Mouse (Mus musculus): ENCODE results near the gene Zfp652.
A peak's percentile ranks its signal among the peaks of the same experiment; 100 is the strongest.

Gene Zfp652

DNA sequence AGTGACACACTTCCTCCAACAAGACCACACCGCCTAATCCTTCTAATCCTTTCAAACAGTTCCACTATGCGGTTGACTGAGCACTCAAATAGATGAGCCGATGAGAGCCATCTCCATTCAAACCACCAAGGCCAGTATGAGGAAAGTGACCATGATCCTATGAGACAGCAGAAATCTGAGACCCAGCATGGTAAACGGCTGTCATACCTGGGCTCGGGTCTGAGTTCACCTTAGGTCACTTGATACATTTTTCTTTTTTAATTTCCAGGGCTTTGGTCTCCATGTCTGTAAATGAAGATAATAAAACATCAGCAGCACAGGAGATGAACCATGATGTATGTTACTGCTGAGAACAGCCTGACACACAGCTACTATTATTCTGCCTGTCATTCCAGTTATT lies 95.4 kb downstream of the Zfp652 start:
- no peak for DNase-seq (ENCODE audit: low read depth, low spot score)

DNA sequence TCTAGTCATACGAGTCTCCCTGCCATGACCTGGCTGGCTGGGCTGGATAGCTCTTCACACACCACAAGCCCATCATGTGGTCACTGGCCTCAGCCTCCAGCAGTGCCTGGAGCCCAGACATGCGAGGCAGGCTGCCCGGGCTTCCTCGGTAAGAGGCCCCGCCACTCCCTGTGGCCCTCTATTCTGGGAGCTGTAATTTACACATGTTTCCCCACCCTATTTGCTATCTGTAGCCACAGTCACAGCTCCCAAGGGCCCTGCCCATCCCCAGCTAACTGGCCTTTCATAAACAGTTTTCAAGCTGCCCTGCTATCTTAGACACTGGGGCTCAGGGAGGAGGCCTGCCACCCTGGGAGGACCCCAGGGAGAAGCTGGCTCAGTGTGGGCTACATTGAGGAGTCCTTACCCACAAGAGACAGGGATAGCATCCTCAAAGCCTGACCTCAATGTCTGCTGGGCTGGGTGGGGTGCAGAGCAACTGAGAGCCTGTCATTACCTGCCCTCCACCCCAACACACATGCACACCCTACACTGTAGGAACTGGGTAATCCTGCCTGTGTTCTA lies 96.1 kb downstream of the Zfp652 start:
- no peak for DNase-seq (ENCODE audit: low read depth, low spot score)

DNA sequence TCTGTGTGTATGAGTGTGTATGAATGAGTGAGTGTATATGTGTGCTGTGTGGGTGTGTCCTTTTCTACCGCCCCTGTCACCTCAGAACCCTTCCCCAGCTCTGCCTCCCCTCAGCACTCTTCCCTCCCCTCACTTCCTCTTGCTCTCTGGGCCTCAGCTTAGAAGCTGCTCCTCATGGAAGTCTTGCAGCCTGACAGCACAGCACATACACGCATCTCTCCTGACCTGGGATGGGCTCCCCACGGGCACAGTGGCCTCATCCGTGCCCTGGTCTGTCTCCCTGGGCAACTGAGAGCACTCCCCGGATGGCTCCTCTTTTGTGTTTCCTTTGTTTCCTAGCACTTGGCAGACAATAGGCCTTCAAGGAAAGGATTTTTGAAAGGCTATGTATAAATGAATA lies 97.1 kb downstream of the Zfp652 start:
- no peak for DNase-seq (ENCODE audit: low read depth, low spot score)

DNA sequence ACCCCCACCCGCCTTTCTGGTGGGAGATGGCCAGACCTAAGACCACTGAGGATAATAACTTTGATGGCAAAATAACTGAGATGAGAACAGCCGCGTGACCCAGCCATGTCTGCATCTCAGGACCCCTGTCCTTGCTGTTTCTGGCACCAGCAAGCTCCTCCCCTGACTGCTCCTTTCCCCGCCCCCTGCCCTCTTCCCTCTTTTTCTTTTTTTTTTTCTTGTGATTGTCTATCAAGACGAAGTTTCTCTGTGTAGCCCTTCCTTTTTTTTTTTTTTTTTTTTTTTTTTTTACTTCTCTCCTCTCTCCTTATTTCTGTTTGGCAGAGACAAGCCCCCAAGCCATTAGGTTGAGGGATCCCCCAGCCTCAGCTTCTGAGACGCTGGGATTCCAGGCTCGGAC lies 98.4 kb downstream of the Zfp652 start:
- DNase-seq (ENCODE audit: low read depth, low spot score) = no peak

DNA sequence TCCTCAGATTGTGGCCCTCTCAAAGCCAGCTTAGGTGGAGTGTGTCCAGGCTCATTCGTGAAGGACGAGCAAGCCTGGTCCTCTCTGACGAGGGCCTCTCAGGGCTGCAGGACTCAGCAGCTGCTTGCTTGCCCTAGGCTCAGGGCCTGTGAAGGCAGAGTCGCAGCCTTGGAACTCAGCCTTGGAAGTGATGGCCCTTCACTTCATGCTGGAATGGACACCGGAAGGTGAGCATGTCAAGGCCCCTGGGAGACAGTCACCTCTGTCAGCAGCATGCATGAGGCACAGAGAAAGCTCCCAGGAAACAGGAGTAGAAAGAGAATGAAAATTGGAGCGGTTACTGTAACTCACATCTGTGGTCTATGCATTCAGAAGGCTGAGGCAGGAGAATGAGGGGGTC lies 99.3 kb downstream of the Zfp652 start:
- no peak for DNase-seq (ENCODE audit: low read depth, low spot score)

DNA sequence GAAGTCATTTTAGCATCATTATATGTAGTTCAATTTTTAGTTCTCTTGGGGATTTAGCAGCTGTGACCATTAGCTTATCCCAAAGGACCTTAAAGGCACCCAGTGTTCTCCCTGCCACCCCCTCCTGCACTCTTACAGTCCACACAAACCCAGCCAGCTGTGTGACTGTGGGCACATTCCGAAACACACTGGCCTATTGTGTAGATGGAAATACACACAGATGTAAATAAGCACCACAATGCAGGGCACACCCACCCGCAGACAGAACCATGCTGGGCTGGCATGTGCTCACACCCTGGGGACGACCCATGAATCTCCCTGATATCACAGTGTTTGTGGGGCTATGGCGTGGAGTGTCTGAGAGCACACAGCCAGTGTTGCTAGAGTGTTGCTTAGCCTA lies 99.8 kb downstream of the Zfp652 start:
- DNase-seq (ENCODE audit: low read depth, low spot score) = no peak

DNA sequence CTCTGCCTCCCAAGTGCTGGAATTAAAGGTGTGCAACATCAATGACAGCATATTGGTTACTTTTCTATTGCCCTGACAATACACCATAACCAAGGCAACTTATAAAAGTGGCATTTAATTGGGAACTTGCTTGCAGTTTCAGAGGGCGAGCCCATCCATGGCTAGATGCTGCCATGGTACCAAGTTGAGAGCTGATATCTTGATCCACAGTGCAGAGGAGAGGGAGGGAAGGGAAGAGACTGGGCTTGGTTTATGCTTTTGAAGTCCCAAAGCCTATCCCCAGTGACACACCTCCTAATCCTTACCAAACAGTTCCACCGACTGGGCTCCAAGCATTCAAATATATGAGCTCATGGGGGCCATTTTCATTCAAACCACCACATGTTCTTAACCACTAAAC lies 101.6 kb downstream of the Zfp652 start:
- no peak for DNase-seq (ENCODE audit: low read depth, low spot score)

DNA sequence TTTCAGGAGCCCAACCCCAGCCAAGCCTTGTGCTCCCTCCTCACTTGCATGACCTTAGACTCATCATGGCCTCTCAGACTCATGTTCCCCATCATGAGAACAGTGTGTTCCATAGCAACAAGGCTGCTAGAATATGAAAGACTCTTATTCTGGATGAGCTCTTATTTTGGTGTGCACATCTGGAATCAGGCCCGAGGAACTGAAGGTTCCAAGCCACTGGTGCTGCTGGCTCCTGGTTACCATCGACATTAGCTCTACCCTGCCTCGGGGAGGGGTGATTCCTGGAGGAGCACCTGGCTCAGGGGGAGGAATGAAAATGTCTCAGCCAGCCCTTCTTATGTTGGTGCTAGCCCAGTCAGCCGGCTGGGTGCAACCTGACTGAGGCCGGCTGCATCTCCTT lies 102.4 kb downstream of the Zfp652 start:
- DNase-seq (ENCODE audit: low read depth, low spot score) = no peak

DNA sequence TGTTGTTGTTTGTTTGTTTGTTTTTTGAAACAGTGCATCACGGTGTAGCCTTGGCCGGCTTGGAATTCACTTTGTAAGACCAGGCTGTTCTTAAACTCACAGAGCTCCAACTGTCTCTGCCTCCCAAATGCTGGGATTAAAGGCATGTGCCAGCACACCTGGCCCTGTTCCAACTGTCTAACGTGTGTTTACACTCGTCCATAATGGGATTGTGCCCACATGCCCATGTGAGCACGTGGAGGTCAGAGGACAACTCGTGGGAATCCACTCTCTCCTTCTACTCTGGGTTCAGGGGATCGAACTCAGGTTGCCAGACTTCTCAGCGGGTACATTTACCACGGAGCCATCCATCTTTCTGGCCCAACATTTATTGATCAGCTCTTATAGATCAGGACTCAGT lies 102.9 kb downstream of the Zfp652 start:
- DNase-seq (ENCODE audit: low read depth, low spot score) = no peak

DNA sequence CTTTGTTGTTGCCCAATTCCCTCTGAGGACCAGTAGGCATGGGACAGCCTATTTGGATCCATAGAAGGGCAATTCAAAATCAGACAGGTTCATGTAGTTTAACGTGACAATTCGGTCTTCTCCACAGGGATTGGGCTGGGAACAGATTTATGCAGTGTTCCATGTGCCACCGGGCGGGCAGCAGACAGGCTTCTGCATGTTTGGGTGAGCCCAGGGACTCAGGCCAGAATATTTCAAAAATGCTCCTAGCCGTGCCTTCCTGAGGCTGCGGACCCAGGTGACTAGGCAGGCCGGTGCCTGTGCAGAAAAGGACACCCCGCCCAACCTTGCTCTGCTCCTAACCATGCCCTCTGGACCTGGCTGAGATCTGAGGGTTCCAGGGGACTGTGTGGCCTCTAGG lies 106.7 kb downstream of the Zfp652 start:
- DNase-seq (ENCODE audit: low read depth, low spot score) = no peak

DNA sequence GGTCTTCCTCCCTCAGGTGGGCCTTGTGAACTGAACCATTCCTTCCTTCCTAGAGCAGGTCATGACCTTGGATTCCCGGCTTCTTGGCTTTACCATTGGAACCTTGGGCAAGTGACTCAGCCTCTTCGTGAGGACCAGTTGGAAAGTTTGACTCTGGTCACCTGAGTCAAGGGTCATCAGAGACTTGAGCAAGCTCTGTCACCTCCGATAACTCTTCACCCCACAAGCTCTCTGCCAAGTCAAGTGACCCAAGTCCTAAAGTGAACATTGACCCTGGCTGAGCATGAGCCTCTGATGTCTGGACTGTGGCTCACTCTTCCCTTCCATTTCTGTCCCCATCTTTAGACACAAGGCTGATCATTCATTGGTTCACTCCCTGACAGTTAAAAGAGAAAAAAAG lies 109.0 kb downstream of the Zfp652 start:
- DNase-seq (ENCODE audit: low read depth, low spot score) = no peak

DNA sequence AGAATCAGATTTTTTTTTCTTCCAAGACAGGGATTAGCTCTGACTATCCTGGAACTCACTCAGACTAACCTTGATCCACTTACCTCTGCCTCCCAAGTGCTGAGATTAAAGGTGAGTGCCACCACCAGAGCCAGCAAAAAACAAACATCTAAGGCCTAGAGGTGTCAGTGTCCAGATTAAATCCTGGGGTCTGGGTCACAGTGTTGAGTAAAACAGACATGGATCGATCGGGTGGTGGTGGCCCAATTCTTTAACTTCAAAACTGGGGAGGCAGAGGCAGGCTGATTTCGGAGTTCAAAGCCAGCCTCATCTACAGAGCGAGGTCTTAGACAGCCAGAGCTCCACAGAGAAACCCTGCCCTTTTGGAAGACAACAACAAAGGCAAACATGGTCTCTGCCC lies 110.0 kb downstream of the Zfp652 start:
- DNase-seq (ENCODE audit: low read depth, low spot score) = no peak

DNA sequence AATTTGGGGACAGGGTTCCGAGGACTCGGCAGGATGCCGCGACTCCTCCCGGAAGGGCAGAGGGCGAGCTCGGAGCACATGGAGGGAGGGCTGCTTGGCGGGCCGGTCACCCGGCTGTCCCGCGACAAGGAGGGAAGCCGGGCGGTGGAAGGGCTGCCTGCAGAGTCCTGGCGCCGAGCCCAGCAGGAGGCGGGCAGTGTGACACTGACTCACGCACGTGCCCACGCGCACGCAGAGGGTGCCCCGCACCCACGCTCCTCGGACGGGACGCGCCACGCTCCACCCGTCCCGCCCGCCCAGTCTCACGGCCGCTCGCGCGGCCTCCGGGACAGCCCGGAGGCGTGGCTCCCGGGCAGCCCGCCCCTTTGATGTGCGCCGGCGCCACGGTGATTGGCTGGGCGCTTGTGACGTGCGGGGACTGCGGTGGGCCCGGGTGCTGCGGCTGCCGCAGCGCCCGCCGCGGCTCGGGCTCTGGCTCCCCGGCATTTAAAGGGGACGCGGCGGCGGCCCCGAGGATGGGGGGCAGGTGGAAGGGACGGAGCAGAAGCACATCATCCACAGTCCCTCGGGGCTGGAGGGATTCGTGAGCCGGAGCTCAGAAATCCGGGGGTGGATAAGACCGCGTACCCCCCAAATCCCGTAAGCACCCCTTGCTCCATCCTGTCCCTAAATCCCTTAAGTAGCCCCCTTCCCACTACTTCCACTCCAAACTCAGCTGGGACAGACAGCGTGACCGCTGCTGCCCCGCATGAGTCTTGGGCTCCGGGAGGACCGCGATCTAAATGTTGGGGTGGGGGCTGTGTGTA lies 111.8 kb downstream of the Zfp652 start, which contains the start of gene Phospho1:
TSS of gene Phospho1 (plus strand) at position 429 of the 806 bp plus-strand sequence.
- peak; percentile 85 for DNase-seq (ENCODE audit: low read depth, low spot score)

DNA sequence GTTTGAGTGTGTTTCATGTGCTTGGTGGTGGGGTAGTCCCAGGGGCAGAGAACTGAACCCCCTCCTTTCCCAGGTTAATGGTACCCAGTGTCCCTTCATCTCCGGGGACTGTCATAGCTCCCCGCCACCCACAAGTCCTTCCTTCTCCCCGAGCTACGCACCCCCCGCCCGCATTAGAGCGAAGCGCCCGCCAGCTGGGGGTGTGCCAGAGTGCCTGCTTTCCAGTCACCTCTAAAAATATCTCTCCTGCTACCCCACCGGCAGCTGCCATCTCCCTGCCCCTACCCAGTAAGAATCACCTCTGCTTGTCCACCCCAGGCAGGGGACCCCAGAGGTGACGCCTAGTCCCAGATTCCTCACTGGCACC lies 112.4 kb downstream of the Zfp652 start:
- DNase-seq (ENCODE audit: low read depth, low spot score) = no peak

DNA sequence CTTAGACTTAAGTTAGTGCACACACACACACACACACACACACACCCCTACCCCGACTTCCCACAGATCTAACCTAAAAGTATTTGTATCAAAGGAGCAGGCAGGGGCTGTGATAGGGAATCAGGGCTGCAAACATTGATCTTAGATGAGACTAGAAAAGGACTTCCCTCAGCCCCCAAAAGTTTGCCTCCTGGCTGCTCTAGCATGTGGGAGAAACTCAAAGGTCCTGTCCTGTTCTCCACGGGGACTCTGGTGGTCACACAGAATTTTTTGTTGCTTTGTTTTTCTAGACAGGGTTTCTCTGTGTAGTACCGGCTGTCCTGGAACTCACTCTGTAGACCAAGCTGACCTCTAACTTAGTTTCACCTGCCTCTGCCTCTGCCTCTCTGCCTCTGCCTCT lies 113.2 kb downstream of the Zfp652 start:
- no peak for DNase-seq (ENCODE audit: low read depth, low spot score)

DNA sequence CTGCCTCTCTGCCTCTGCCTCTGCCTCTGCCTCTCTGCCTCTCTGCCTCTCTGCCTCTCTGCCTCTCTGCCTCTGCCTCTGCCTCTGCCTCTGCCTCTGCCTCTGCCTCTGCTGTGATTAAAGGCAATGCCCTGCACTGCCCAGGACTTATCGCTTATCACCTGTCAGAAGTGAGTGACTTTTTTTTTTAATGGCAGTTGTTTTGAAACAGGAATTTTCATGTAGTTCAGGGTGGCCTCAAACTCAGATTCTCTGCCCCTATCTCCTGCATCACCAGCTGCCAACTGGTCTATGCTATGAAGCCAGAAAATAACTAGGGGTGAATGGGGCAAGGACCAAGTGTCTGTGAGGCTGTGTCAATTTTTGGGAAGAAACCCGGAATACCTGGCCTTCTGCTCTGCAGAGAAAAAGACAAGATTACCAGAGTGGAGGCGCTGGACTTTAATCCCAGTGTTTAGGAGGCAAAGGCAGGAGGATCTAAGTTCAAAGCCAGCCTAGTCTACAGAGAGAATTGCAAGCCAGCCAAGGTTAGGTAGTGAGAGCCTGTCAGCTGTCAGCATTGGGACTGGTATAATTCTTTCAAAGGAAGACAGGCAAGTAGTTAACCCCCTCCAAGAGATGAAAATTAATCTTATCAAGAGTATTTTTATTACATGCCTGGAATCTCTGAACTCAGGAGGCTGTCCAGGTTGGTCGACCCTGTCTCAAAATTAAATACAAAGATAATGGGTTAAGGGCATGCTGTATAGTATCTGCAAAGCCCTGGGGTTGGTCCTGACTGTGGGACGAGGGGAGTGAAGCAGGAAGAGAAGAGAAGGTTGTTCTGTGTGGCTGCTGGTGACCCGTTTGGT lies 114.1 kb downstream of the Zfp652 start:
- DNase-seq (ENCODE audit: low read depth, low spot score) = no peak

DNA sequence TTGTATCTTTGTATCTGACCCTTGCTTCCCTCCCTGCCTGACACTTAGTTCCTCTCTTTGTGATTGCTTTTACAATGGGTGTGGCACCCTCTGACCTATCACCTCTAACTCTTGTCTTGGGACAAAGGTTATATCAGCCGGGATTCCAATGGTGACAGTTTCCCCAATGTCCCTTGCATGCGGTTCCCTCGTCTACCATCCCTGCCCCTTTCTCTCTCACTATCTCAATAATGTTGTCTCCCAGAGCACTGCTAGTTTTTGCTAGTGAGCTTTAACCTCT lies 114.6 kb downstream of the Zfp652 start:
- DNase-seq (ENCODE audit: low read depth, low spot score) = no peak

DNA sequence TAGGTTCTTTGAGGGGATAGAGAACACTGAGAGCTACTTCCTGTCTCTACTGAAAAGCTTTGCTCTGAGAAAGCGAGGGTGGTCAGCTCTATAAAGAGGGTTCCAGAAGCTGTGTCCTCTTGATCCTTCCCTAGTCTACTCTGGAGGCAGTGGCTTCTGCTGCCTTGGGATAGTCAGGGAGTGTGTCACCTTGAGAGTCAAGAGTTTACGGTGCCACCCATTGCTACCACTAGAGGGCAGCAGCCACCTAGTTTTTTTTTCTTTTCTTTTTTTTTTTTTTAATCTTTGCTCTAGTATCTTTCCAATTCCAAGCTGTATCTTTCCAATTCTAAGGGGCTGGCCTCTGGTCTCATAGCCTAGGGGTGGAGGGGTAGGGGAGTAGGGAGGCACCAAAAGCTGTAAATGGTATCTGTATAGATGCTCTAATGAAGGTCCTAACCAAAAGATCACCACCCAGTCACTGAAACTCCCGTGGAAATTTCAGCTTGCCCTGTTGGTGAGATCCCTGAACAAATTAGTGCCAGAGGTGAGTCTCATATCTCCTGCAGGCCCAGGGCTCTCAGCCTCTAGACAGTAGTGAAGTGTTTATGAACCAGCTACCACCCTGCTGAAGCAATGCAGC lies 115.1 kb downstream of the Zfp652 start:
- DNase-seq (ENCODE audit: low read depth, low spot score) = peak; percentile 69

DNA sequence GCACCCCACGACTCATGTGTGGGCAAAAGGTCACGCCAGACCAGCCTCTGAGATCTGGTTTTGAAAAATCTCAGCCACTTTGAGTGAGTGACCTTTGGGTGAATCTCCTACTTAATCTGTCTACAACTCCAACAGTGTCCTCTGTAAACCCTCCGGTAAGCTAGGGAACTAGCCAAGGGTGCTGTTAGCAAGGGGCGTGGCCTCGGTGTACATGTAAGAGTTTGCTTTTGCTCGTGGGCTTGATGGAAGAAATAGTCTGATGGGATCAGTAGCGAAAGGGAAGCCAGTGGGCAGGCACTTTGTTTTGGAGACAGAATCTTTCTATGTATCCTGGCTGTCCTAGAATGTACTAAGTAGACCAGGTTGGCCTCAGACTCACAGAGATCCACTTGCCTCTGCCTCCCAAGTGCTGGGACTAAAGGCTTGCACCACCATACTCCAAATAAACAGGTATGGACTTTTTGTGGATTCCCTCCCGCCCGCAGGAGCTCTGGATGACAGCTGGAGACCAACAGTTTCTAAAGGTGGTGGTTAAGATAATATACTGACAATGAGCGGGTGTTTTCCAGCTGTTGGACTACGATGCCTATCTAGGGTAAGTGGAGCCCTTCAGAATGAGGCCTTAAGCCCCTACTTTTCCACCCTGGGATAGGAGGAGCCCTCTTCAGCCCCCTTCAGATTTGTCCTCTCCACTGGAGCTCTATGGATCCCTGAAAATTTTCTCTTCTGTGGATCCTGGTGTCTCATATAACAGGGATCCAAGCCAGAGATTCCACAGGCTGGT lies 115.9 kb downstream of the Zfp652 start:
- DNase-seq (ENCODE audit: low read depth, low spot score) = no peak

DNA sequence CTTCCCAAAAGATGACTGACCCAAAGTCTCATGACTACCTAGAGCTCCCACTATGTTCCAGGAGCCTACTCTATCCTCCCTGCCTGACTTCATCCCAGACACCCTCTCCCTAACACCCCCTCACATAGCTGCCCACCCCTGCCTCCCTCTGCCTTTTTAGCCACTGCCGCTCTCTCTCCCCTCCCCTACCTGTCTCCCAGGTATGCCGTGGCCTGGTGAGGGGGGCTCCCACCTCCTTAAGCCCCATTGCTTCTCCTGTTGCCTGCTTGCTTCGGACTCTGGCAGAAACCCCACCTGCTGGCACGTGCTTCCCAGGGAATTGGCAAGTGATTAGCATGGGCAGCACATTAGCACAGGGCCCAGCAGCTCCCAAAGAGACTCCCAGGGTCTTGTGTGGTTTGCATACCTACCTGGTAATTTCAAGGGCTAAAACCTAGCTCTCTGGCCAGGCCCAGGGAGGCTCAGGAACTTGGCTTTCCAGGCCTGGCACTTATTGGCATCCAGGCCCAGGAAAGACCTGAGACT lies 117.1 kb downstream of the Zfp652 start:
- DNase-seq (ENCODE audit: low read depth, low spot score) = no peak
